Mouse (Mus musculus): ENCODE results near the gene Snrnp25.

Snrnp25 gene

GRCm38 (mm10) chr11:32194626-32195025, 10.6 kb upstream of the Snrnp25 start:
- DNase-seq (ENCODE audit: low read depth, low spot score) = no peak

- peak; percentile 64 for DNase-seq (ENCODE audit: low read depth, low spot score)
Observed at GRCm38 (mm10) chr11:32195867-32196540, 9.2 kb upstream of the Snrnp25 start.

- DNase-seq (ENCODE audit: low read depth, low spot score) = no peak
Observed at GRCm38 (mm10) chr11:32196727-32197126, 8.5 kb upstream of the Snrnp25 start.

- no peak for DNase-seq (ENCODE audit: low read depth, low spot score)
Observed at GRCm38 (mm10) chr11:32197766-32198165, 7.4 kb upstream of the Snrnp25 start.

GRCm38 (mm10) chr11:32198256-32198955, 6.8 kb upstream of the Snrnp25 start:
- DNase-seq (ENCODE audit: low read depth, low spot score) = no peak

- DNase-seq (ENCODE audit: low read depth, low spot score) = peak; percentile 34
Observed at GRCm38 (mm10) chr11:32199230-32199629, 6.0 kb upstream of the Snrnp25 start.

- peak; percentile 72 for DNase-seq (ENCODE audit: low read depth, low spot score)
Observed at GRCm38 (mm10) chr11:32200075-32200601, 5.1 kb upstream of the Snrnp25 start, which contains the start of gene Il9r. Gene Il9r (minus strand): TSS chr11:32200279.

GRCm38 (mm10) chr11:32200992-32201391, 4.2 kb upstream of the Snrnp25 start:
- peak; percentile 52 for DNase-seq (ENCODE audit: low read depth, low spot score)

- no peak for DNase-seq (ENCODE audit: low read depth, low spot score)
Observed at GRCm38 (mm10) chr11:32201922-32202685, 3.1 kb upstream of the Snrnp25 start.

GRCm38 (mm10) chr11:32210623-32211022, 5.4 kb downstream of the Snrnp25 start:
- no peak for DNase-seq (ENCODE audit: low read depth, low spot score)

GRCm38 (mm10) chr11:32215372-32216162, 10.4 kb downstream of the Snrnp25 start:
- no peak for DNase-seq (ENCODE audit: low read depth, low spot score)

GRCm38 (mm10) chr11:32216851-32217250, 11.6 kb downstream of the Snrnp25 start:
- peak; percentile 89 for DNase-seq (ENCODE audit: low read depth, low spot score)

GRCm38 (mm10) chr11:32218501-32219050, 13.4 kb downstream of the Snrnp25 start:
- no peak for DNase-seq (ENCODE audit: low read depth, low spot score)

- DNase-seq (ENCODE audit: low read depth, low spot score) = no peak
Observed at GRCm38 (mm10) chr11:32219287-32219686, 14.1 kb downstream of the Snrnp25 start.

- no peak for DNase-seq (ENCODE audit: low read depth, low spot score)
Observed at GRCm38 (mm10) chr11:32220607-32221224, 15.5 kb downstream of the Snrnp25 start.

- DNase-seq (ENCODE audit: low read depth, low spot score) = peak; percentile 50
Observed at GRCm38 (mm10) chr11:32221225-32221950, 16.2 kb downstream of the Snrnp25 start.

GRCm38 (mm10) chr11:32221951-32222409, 16.8 kb downstream of the Snrnp25 start, which contains the start of gene Rhbdf1:
Gene Rhbdf1 (minus strand): TSS chr11:32222300.
- peak; percentile 42 for DNase-seq (ENCODE audit: low read depth, low spot score)

- DNase-seq (ENCODE audit: low read depth, low spot score) = peak; percentile 70
Observed at GRCm38 (mm10) chr11:32222570-32223194, 17.5 kb downstream of the Snrnp25 start.
